Mouse (Mus musculus): Measurements from ENCODE around the gene Mrpl51. TPM values are rescaled to one million over a fixed set of nuclear protein-coding genes. Genes with fewer than 3 reads are reported as not detected.
"Not testable (repeated sequence)": the region's sequence is repeated elsewhere in the genome, so short reads cannot be mapped to it uniquely, and the experiment has no call there.

The Mrpl51 gene
- polyA plus RNA-seq, 1 experiment from 2014 or later = 284 TPM

DNA sequence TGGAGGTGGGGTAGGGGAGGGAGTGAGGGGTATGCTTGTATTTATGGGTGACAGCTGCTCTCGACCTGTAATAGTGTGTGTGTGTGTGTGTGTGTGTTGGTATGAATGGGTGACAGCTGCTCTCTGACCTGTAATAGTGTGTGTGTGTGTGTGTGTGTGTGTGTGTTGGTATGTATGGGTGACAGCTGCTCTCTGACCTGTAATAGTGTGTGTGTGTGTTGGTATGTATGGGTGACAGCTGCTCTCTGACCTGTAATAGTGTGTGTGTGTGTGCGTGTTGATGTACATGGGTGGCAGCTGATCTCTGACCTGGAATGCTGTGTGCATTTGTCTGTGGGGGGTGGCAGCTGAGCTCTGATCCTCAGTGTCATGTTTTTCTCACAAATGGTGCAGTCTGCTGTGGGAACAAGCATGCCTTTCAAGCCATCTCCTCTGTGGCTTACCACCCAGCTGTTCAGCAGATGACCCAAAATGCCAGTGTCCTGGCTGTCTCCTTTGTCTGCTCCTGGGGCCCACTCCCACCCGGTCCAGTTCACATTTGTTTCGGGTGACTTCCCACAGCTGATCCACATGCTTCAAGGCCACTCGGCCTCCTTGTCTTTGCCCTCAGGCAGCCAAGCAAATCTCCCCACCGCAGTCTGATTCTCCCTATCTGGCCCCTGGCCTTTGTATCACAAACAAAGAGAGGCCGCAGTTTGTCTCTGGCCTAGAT lies 34.5 kb upstream of the Mrpl51 start:
- no peak overlapping the region for H3K9ac ChIP-seq (ENCODE audit: low read depth, low read length)
- peaks cover 7% of the 10 kb centered on the region for H3K36me3 ChIP-seq (ENCODE audit: control insufficient read depth, insufficient read depth, low read length)
- H3K4me1 ChIP-seq (ENCODE audit: control insufficient read depth, insufficient read depth, low read length) = peaks cover 9% of the 10 kb centered on the region; the same call in 1 of the 2 replicates
- ATAC-seq = no peak
- no peaks in the 10 kb centered on the region for H3K9me3 ChIP-seq (ENCODE audit: control insufficient read depth, low read length)
- H3K4me2 ChIP-seq (ENCODE audit: low read depth, low read length) = no peak overlapping the region
- no peak overlapping the region for H3K4me3 ChIP-seq (ENCODE audit: low read length)
- H3K27ac ChIP-seq (ENCODE audit: low read length) = no peak overlapping the region
- H3K27me3 ChIP-seq (replicated peaks; ENCODE audit: control insufficient read depth, insufficient read depth, low read length) = no peaks in the 10 kb centered on the region
- WGBS = 61% methylated on average over 7 of the region's 7 CpGs

DNA sequence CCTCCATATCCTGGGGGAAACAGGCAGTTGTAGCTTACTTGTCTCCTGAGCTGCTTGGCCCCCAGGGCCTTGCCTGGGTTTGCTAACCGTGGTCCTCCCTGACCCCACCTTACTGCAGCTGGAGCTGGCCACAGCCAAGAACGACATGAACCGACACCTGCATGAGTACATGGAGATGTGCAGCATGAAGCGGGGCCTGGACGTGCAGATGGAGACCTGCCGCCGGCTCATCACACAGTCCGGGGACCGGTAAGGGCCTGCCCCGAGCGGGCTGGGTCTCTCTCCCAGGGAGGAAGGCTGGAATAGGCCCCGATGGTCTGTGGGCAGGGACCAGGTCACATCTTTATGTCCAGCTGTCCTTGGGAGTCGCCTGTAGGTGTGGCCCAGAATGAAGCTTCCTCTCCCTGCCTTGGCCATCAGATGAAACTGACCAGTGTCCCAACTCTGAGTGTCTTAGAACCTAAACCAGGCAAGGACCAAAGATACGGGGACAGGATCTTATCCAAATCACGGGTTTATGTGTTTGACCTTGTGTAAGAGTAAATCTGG lies 32.6 kb upstream of the Mrpl51 start:
- ATAC-seq = no peak
- no peaks in the 10 kb centered on the region for H3K27me3 ChIP-seq (replicated peaks; ENCODE audit: control insufficient read depth, insufficient read depth, low read length)
- H3K9me3 ChIP-seq (ENCODE audit: control insufficient read depth, low read length) = no peaks in the 10 kb centered on the region
- peaks cover 7% of the 10 kb centered on the region for H3K36me3 ChIP-seq (ENCODE audit: control insufficient read depth, insufficient read depth, low read length)
- no peak overlapping the region for H3K9ac ChIP-seq (ENCODE audit: low read depth, low read length)
- no peak overlapping the region for H3K4me2 ChIP-seq (ENCODE audit: low read depth, low read length)
- WGBS = 81% methylated on average over 15 of the region's 15 CpGs
- H3K4me1 ChIP-seq (ENCODE audit: control insufficient read depth, insufficient read depth, low read length) = peaks cover 21% of the 10 kb centered on the region
- no peak overlapping the region for H3K27ac ChIP-seq (ENCODE audit: low read length)
- no peak overlapping the region for H3K4me3 ChIP-seq (ENCODE audit: low read length)

- Histone ChIP-seq H3K4me1 (ENCODE audit: control insufficient read depth, insufficient read depth, low read length) (peaks cover 23% of the 10 kb centered on the region), H3K27ac (ENCODE audit: low read length) (peak overlapping the region; percentile 39; the same call in 1 of the 2 replicates), H3K27me3 (replicated peaks; ENCODE audit: control insufficient read depth, insufficient read depth, low read length) (no peaks in the 10 kb centered on the region), H3K4me2 (ENCODE audit: low read depth, low read length) (no peak overlapping the region), H3K36me3 (ENCODE audit: control insufficient read depth, insufficient read depth, low read length) (peaks cover 7% of the 10 kb centered on the region), H3K4me3 (ENCODE audit: low read length) (no peak overlapping the region), H3K9ac (ENCODE audit: low read depth, low read length) (no peak overlapping the region), H3K9me3 (ENCODE audit: control insufficient read depth, low read length) (no peaks in the 10 kb centered on the region)
- WGBS = 75% methylated on average over 7 of the region's 7 CpGs
- no peak for ATAC-seq
These were observed 31.6 kb upstream of the Mrpl51 start for GRCm38 (mm10) chr6:125159773-125160557.

- no peak overlapping the region for H3K4me3 ChIP-seq (ENCODE audit: low read length)
- no peak overlapping the region for H3K4me2 ChIP-seq (ENCODE audit: low read depth, low read length)
- H3K27ac ChIP-seq (ENCODE audit: low read length) = peak overlapping the region; percentile 39; the same call in 1 of the 2 replicates
- no peak overlapping the region for H3K9ac ChIP-seq (ENCODE audit: low read depth, low read length)
- no peaks in the 10 kb centered on the region for H3K9me3 ChIP-seq (ENCODE audit: control insufficient read depth, low read length)
- no peaks in the 10 kb centered on the region for H3K27me3 ChIP-seq (replicated peaks; ENCODE audit: control insufficient read depth, insufficient read depth, low read length)
- peaks cover 23% of the 10 kb centered on the region for H3K4me1 ChIP-seq (ENCODE audit: control insufficient read depth, insufficient read depth, low read length)
- 43% methylated on average over 10 of the region's 10 CpGs for WGBS
- peaks cover 7% of the 10 kb centered on the region for H3K36me3 ChIP-seq (ENCODE audit: control insufficient read depth, insufficient read depth, low read length)
- no peak for ATAC-seq
These were observed 31.1 kb upstream of the Mrpl51 start for GRCm38 (mm10) chr6:125160558-125160853.

DNA sequence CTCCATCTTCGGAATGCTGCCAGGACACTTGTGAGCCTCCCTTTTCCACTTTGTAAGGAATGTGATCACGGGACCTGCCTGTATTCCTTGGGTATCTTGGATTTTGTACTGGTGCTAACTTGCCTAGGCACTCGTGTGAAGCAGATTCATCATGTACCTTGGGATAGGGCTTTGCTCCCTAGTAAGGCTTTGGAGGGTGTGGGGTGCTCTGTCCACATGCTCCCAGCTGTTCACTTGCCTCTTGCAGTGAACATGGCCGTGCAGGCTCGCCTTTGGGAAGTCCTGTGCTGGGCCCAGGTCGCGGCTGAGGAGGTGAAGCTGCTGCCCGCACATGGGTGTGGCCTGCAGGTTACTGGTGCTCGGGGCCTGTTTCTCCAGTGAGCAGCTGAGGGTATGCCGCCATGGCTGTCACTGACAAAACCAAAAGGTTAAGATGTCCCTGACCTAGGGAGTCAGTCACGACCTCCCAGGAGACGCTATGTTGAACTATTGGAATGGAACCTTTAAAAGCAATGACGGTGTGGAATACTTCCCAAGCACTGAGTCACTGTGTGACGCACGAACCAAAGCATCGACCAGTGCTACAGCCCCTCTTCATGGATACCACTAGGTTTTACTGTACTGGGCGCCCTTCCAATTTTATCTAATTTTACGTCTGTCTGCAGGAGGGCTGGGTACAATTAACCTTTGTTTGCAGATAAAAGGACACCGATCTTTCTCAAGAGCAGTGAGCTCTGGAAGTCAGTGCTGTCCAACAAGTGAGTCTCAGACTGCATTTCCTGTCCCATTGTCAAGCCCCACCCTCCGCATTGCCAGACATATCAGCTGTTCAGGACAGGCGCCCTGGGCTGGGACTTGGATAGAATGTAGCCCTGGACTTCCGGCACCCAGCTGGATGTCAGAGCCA lies 30.5 kb upstream of the Mrpl51 start:
- H3K36me3 ChIP-seq (ENCODE audit: control insufficient read depth, insufficient read depth, low read length) = peaks cover 7% of the 10 kb centered on the region
- peak; percentile 29 for ATAC-seq
- H3K9me3 ChIP-seq (ENCODE audit: control insufficient read depth, low read length) = no peaks in the 10 kb centered on the region
- H3K4me1 ChIP-seq (ENCODE audit: control insufficient read depth, insufficient read depth, low read length) = peaks cover 23% of the 10 kb centered on the region
- no peak overlapping the region for H3K4me3 ChIP-seq (ENCODE audit: low read length)
- no peak overlapping the region for H3K9ac ChIP-seq (ENCODE audit: low read depth, low read length)
- H3K27ac ChIP-seq (ENCODE audit: low read length) = peak overlapping the region; percentile 71
- no peaks in the 10 kb centered on the region for H3K27me3 ChIP-seq (replicated peaks; ENCODE audit: control insufficient read depth, insufficient read depth, low read length)
- WGBS = 17% methylated on average over 22 of the region's 22 CpGs
- H3K4me2 ChIP-seq (ENCODE audit: low read depth, low read length) = 0 out of 2 replicates have a peak overlapping the region, but pooled peaks have one; percentile 12

GRCm38 (mm10) chr6:125161971-125162370 lies 29.6 kb upstream of the Mrpl51 start:
- H3K4me3 ChIP-seq (ENCODE audit: low read length); H3K4me2 ChIP-seq (ENCODE audit: low read depth, low read length); H3K9ac ChIP-seq (ENCODE audit: low read depth, low read length); H3K27me3 ChIP-seq (replicated peaks; ENCODE audit: control insufficient read depth, insufficient read depth, low read length); H3K36me3 ChIP-seq (ENCODE audit: control insufficient read depth, insufficient read depth, low read length); H3K27ac ChIP-seq (ENCODE audit: low read length); ATAC-seq; H3K9me3 ChIP-seq (ENCODE audit: control insufficient read depth, low read length): not testable (repeated sequence)
- peaks cover 28% of the 10 kb centered on the region for H3K4me1 ChIP-seq (ENCODE audit: control insufficient read depth, insufficient read depth, low read length)
- WGBS = 8% methylated on average over 3 of the region's 5 CpGs

GRCm38 (mm10) chr6:125162615-125163305 lies 28.8 kb upstream of the Mrpl51 start:
- Histone ChIP-seq H3K4me2 (ENCODE audit: low read depth, low read length) (peak overlapping the region; percentile 83), H3K4me1 (ENCODE audit: control insufficient read depth, insufficient read depth, low read length) (peaks cover 36% of the 10 kb centered on the region), H3K4me3 (ENCODE audit: low read length) (peak overlapping the region; percentile 18; the same call in 1 of the 2 replicates)
- not testable (repeated sequence) for H3K9me3 ChIP-seq (ENCODE audit: control insufficient read depth, low read length); H3K36me3 ChIP-seq (ENCODE audit: control insufficient read depth, insufficient read depth, low read length); H3K27ac ChIP-seq (ENCODE audit: low read length); H3K27me3 ChIP-seq (replicated peaks; ENCODE audit: control insufficient read depth, insufficient read depth, low read length); H3K9ac ChIP-seq (ENCODE audit: low read depth, low read length); ATAC-seq
- WGBS = 65% methylated on average over 9 of the region's 16 CpGs

- peaks cover 38% of the 10 kb centered on the region for H3K4me1 ChIP-seq (ENCODE audit: control insufficient read depth, insufficient read depth, low read length)
- H3K4me3 ChIP-seq (ENCODE audit: low read length) = peak overlapping the region; percentile 91
- H3K36me3 ChIP-seq (ENCODE audit: control insufficient read depth, insufficient read depth, low read length) = peaks cover under 1% of the 10 kb centered on the region
- no peaks in the 10 kb centered on the region for H3K9me3 ChIP-seq (ENCODE audit: control insufficient read depth, low read length)
- peak overlapping the region; percentile 98 for H3K9ac ChIP-seq (ENCODE audit: low read depth, low read length)
- H3K27ac ChIP-seq (ENCODE audit: low read length) = peak overlapping the region; percentile 94
- H3K4me2 ChIP-seq (ENCODE audit: low read depth, low read length) = peak overlapping the region; percentile 83
- ATAC-seq = no peak
- WGBS = 3% methylated on average over 20 of the region's 20 CpGs
- H3K27me3 ChIP-seq (replicated peaks; ENCODE audit: control insufficient read depth, insufficient read depth, low read length) = no peaks in the 10 kb centered on the region
These were observed 27.6 kb upstream of the Mrpl51 start for GRCm38 (mm10) chr6:125163801-125164657.
